14 mouse cellular contexts compared by ENCODE assay signal in genomic region chr9:40460781-40461180, GRCm38 (mm10).
A peak's percentile ranks its signal among the peaks of the same experiment; 100 is the strongest.
DNase-seq lines count a peak whose midpoint lies in the region; ATAC-seq and TF ChIP-seq lines count a peak whose summit lies in the region.
"Had no signal": no experiment of that assay in that cellular context is flagged by ENCODE, and none has a peak within 500 bp of the region (broad histone marks: within the 10 kb centered on the region; RNA-seq: fewer than 3 reads in every experiment).

No protein-coding gene starts in this region.

- H3K9ac ChIP-seq in liver, postnatal 0 days (replicated peaks) = no peak overlapping the region
- H3K9ac ChIP-seq in intestine, postnatal 0 days (ENCODE audit: low read depth, low read length) = no peak overlapping the region
- H3K9ac ChIP-seq: lung, embryonic 14.5 days; neural tube, embryonic 15.5 days had no signal

- no peaks in the 10 kb centered on the region for H3K36me3 ChIP-seq in liver, postnatal 0 days (replicated peaks; ENCODE audit: insufficient read depth, low read length)
- H3K36me3 ChIP-seq in intestine, postnatal 0 days (ENCODE audit: control insufficient read depth, insufficient read depth) = no peaks in the 10 kb centered on the region
- H3K36me3 ChIP-seq: neural tube, embryonic 15.5 days had no signal

- TF ChIP-seq EP300 in liver, postnatal 0 days (IDR thresholded peaks at IDR 0.05; ENCODE audit: low read depth) = no peak

- TF ChIP-seq CTCF in liver, postnatal 0 days (IDR thresholded peaks at IDR 0.05; ENCODE audit: low read depth) = no peak
- no peak for TF ChIP-seq CTCF in intestine, postnatal 0 days (IDR thresholded peaks at IDR 0.05; ENCODE audit: low read depth)

- H3K27me3 ChIP-seq in liver, postnatal 0 days (ENCODE audit: insufficient read depth, low read length) = 0 out of 2 replicates have a peak, but pooled peaks cover 4% of the 10 kb centered on the region
- H3K27me3 ChIP-seq in intestine, postnatal 0 days (replicated peaks; ENCODE audit: control insufficient read depth, insufficient read depth, low read length) = no peaks in the 10 kb centered on the region

- no peaks in the 10 kb centered on the region for H3K9me3 ChIP-seq in liver, postnatal 0 days (ENCODE audit: low read length)
- no peaks in the 10 kb centered on the region for H3K9me3 ChIP-seq in intestine, postnatal 0 days (ENCODE audit: control insufficient read depth)
- H3K9me3 ChIP-seq: neural tube, embryonic 15.5 days had no signal

- no peak overlapping the region for H3K27ac ChIP-seq in liver, postnatal 0 days (ENCODE audit: low read depth)
- no peak overlapping the region for H3K27ac ChIP-seq in intestine, postnatal 0 days (ENCODE audit: low read depth, low read length)
- H3K27ac ChIP-seq: neural tube, embryonic 15.5 days had no signal

- no peak overlapping the region for H3K4me3 ChIP-seq in liver, postnatal 0 days (ENCODE audit: low read depth, low read length)
- H3K4me3 ChIP-seq in intestine, postnatal 0 days (ENCODE audit: low read depth, low read length) = no peak overlapping the region
- H3K4me3 ChIP-seq: neural tube, embryonic 15.5 days had no signal

- ATAC-seq in liver, postnatal 0 days = no peak
- ATAC-seq in megakaryocyte progenitor cell, adult 5-6 weeks (replicated peaks; ENCODE audit: poor library complexity) = peak; percentile 29
- ATAC-seq in intestine, postnatal 0 days = no peak

- H3K4me1 ChIP-seq in liver, postnatal 0 days (ENCODE audit: insufficient read depth) = peaks cover 11% of the 10 kb centered on the region; the same call in 1 of the 2 replicates
- H3K4me1 ChIP-seq in intestine, postnatal 0 days (replicated peaks; ENCODE audit: control insufficient read depth, insufficient read depth, low read length) = peaks cover 12% of the 10 kb centered on the region

- 17% methylated on average over 6 of the region's 6 CpGs for WGBS in liver, postnatal 0 days (ENCODE audit: insufficient replicate concordance)
- WGBS in intestine, postnatal 0 days = 28% methylated on average over 6 of the region's 6 CpGs

- H3K4me2 ChIP-seq in liver, postnatal 0 days (ENCODE audit: low read depth, low read length) = peak overlapping the region; percentile 30; the same call in 1 of the 2 replicates
- H3K4me2 ChIP-seq in intestine, postnatal 0 days (replicated peaks; ENCODE audit: low read depth) = no peak overlapping the region
- H3K4me2 ChIP-seq: lung, embryonic 14.5 days; neural tube, embryonic 15.5 days had no signal

- no peak for DNase-seq in liver, postnatal 0 days
- DNase-seq in liver = no peak
- DNase-seq in adrenal gland, postnatal 14 days = peak; percentile 81
- peak; percentile 44 to 63 for DNase-seq in heart, adult 9 months (ENCODE audit: low spot score in 2 of 2)
- no peak for DNase-seq in right cerebral cortex, postnatal 25 days
- DNase-seq in thymus, postnatal 25 days = no peak
- DNase-seq: cerebellum, postnatal 25 days; kidney, adult 8-10 months; lung, embryonic 14.5 days; midbrain, embryonic 14.5 days; spleen, adult 18-20 months had no signal

Comparison
In these comparisons a context has a peak if more than half of its experiments do, and no peak if none do; other contexts are left out.
1. DNase-seq: peak in adrenal gland, postnatal 14 days (single experiment) and heart, adult 9 months (2 of 2); none in liver, postnatal 0 days (single experiment), liver (single experiment), right cerebral cortex, postnatal 25 days (single experiment) and thymus, postnatal 25 days (single experiment).